Mouse (Mus musculus) T-cell, adult 2 months (primary cell): ENCODE measurements around the gene Blvra.
"Not testable (repeated sequence)": the region's sequence is repeated elsewhere in the genome, so short reads cannot be mapped to it uniquely, and the experiment has no call there.

Experiments used
- DNase-seq: peaks from one replicate; pipeline ENCODE4 v3.0.0; 2022; ENCODE audit warnings: low spot score

The Blvra gene

DNA sequence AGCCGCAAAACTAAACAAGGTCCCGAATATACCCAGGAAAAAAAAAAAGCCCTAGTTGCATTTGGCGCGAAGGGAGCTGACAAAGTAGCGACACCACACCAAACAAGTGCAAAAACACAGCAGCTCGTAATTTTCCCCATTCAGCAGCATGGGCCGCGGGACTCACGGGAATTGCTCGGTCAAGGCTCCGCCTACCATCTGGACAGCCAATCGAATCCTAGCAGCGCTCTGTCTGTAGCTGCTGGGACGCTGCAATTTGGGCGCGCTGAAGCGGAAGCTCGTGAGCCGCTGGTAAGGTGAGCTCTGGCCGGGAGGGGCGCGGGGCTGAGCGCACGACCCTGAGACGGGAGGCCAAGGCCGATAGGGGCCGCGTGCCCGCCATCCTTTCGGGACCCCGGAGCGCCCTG is at the start of gene Blvra:
Gene Blvra (plus strand): TSS at position 231 of the 407 bp plus-strand sequence.
- DNase-seq: peak; percentile 87

DNA sequence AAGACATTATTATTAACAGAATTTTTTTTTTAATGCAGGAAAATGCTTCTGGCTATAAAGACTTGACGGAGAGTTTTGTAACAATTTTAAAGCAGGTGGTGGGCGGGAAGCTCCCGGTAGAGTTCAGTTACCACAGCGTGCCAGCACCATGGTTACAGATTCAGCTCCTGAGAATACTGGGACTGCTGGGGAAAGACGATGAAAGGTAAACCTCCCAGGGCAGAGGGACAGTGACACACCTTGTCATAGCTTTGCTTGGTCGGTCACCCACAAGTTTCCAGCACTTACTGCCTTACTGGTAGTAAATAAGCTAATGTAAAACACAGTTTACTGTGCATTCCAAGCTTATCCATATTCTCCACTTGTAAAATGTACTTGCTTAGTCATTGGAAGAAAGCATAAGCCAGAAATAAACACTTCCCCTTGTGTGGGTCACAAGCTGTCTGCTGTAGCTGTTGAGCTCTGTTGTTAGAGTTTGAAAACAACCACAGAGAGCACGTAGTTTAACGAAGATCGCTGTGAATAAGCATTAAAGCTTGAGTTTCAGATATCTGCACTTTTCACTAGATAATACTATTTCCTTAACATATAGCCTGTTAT is 35.4 kb upstream of the Blvra start:
- DNase-seq: no peak

DNA sequence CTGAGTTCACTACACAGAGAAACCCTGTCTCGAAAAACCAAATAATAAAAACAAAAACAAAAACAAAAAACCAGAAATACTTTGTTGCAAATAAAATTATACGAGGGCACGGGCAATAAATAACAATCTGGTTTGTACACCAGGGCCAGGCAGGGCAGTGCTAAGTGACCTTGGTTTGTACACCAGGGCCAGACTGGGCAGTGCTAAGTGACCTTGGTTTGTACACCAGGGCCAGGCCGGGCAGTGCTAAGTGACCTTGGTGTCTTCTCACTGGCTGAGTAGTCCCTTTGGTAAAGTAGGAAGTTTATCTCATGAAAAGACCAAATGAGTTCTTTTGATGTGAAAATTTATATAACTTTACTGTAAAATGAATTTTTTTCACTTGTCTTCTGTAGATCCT is 33.2 kb upstream of the Blvra start:
- DNase-seq: no peak

DNA sequence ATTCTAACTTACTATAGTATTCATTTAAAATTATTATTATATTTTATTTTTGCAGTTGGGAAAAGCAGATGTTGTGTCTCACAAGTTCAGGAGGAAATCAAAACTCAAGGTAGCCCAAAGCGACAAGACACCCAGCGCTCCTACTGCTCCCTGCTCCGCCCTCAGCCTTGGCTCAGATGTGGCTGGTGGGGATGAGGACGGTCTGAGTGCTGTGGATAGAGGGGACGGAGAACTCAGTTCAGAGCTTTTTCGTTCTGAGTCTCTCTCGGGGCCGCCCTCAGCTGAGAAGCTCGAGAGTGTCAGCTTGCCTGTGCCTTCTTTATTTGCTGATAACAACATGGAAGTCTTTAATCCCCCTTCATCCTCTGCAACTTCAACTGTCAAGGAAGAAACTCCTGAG is 9.0 kb upstream of the Blvra start:
- no peak for DNase-seq

DNA sequence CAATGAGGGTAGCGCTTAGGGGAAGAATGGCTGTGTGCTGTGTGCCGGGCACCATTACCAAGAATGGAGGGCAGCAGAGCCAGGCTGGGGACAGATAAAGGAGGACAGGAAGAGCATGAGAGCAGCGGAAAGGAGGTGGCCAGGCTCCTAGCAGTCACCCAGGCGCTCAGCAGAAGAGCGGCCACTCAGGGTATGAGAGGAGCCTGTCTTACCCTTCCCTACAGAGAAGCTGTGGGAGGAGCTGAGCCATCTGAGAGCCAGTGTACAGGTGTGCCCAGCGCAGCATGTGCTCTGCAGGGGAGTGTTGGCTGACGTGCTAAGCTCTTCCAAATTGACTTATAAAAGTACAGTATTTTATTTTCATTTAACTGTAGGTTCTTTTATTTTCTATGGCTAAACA is 1.7 kb upstream of the Blvra start:
- no peak for DNase-seq

DNA sequence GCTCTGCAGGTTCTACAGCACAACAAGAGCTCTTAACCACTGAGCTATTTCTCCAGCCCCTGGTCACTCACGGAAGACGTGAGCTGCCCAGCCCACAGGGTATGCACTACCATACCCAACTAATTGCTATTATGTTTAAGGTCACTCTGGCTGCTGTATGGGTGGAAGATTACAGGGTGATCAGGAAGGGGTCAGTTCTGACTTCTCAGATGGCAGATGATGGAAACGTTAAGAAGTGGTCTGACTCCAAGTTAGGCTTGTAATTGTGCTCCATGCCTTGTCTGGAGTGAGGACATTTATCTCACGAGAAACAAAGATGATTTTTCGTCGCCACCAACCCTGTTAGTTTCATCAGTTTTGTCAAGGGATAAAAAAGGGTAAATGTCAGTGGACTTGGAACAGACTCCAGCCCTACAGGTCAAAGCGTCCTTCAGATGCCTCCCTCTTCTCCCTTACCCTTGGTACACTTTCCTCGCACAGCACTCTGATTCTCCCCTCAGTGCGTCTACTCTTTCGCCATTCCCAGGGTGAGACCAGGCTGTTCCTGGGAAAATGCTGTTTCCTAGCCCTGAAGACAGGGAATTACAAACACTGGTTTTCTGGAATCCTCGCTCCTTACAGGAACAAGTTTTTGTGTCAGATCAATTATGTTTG is 557 bp upstream of the Blvra start:
- DNase-seq: no peak

DNA sequence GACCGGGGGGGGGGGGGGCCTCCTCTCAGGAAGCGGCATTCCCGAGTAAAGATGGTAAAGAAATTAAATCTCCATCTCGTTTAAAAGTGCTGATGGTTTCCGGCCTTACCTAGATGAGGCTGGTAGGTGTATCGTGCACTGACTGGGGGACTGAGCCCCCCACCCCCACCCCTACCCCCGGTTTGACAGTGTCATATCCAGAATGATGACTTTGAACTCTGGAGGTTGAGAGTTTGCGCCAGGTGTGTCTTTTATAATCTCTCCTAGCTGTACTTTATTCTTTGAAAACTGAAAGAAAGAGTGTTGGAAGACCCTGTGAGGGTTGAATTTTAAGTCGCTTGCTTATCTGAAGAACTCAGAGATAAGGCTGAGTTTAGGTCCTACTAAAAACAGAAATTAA is 414 bp downstream of the Blvra start:
- DNase-seq: no peak

DNA sequence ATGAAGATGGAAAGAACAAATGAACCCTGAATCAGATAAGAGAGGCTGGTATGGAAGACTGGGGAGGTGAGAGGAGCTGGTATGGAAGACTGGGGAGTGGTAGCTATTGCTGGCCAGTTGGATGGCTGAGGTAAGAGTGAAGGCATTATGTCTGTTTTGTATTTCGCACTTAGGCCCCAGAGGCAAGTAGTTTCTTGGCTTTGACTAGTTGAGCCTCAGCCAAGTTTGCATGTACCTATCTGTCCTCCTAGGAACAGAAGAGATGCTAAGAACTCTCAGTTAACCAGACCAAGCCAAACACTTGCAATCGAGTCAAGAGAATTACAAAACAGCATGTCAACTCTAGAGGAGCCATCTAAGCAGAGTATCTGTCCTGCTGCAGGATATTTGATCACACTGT is 3.7 kb downstream of the Blvra start:
- no peak for DNase-seq

DNA sequence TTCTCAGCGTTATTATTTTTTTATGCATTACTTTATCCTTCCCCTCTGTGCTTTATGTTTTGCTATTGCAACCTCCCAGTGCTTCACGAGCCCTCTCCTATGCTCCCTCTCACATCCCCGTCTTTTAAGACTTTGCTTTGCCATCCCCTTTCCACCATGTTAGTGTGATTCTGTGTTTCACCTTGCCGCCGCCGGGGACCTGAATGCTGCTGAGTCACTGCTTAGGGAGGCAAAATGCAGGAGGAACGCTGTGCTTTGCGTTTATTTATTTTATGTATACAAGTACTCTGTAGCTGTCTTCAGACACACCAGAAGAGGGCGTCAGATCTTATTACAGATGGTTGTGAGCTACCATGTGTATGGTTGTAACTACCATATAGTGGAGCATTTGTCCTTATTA is 7.1 kb downstream of the Blvra start:
- DNase-seq: no peak

DNA sequence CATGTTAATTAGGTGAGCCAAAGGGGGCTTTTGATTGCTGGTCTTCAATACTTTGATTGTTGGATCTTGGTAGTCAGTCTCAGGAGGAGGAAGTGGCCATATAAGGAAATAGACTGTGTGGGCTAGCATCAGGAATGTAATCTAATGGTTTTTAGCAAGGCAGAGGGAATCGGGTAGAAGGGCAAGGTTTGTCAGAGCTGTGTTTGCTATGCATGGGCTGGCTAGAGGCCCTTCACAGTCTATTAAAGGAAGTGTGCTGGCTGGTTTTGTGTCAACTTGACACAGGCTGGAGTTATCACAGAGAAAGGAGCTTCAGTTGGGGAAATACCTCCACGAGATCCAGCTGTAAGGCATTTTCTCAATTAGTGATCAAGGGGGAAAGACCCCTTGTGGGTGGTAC is 8.6 kb downstream of the Blvra start:
- not testable (repeated sequence) for DNase-seq

DNA sequence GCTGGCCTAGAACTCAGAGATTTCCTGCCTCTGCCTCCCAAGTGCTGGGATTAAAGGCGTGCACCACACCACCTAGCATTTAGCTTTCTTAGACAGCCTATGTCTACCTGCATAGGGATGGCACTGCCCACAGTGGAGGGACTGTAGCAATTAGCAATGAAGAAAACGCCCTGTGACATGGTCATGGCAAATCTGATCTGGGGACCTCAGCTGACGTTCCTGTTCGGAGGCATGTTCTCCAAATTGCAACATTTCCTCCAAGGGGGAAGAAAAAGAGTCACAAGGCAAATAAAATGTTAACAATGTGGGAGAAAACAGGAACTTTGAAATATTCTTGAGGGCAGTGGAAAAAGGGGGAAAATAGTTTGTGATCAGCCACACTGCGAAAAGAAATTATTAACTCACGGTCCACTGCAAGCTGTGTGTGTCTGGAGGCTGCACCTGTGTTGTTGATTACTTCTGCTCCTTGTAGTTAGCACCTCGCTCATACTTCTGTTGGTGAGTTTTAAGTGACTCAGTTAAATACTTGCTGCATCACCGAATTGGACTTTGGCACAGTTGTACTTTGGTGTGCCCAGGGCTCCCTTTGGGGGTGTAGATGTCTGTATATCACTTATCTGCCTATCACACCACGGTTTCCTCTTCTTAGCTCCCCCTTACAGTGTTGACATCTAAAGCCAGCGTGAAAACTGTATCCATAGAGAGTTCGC is 9.6 kb downstream of the Blvra start:
- DNase-seq: no peak

DNA sequence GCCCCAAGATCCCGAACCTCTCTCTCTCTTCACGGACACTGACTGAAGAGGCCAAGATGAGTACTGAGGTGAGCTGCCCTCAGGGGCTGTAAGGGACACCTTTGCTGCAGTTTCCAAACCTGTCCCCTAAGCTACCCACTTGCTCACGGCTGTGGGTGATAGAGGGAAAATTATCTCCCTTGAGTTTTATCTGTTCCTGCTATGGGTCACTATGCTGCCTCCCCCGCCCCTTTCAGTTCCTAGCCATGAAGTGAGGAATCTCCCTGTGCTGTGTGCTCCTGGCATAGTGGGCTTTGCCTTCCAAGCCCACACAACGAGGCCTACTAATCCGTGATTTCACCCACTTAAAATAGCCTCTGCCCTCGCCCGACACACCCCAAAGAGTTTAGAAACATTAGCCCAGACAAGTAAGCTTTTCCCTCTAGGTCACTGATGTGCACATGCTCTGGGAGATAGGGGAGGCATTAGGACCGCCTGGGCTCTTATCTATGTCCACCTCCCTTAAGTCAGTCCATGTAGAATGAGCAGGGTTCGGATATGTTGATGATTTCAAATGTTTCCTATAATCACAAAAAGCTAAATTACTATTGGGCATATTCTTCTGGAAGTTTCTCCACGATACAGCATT is 10.2 kb downstream of the Blvra start:
- no peak for DNase-seq

DNA sequence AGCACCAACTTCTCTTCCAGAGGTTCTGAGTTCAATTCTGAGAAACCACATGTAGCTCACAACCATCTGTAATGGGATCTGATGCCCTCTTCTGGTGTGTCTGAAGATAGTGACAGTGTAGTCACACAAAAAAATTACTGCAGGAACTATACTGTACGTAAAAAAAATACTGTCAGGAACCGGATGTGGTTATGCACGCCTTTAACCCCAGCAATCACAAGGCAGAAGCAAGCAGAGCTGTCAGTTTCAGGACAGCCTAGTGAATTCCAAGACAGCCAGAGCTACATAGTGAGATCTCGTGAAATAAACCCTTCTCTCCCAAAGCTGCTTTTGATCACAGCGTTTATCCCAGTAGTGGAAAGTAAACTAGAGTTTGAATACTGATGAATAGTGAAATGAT is 15.8 kb downstream of the Blvra start:
- peak; percentile 46 for DNase-seq

DNA sequence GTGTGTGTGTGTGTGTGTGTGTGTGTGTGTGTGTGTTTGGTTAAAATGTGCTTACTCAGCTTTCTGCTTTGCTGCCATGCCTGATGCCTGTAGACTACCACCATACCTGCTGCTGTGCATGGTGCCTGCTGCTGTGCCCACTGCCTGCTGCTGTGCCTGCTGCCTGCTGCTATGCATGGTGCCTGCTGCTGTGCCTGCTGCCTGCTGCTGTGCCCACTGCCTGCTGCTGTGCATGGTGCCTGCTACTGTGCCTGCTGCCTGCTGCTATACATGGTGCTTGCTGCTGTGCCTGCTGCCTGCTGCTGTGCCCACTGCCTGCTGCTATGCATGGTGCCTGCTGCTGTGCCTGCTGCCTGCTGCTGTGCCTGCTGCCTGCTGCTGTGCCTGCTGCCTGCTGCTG is 19.7 kb downstream of the Blvra start:
- DNase-seq: not testable (repeated sequence)

DNA sequence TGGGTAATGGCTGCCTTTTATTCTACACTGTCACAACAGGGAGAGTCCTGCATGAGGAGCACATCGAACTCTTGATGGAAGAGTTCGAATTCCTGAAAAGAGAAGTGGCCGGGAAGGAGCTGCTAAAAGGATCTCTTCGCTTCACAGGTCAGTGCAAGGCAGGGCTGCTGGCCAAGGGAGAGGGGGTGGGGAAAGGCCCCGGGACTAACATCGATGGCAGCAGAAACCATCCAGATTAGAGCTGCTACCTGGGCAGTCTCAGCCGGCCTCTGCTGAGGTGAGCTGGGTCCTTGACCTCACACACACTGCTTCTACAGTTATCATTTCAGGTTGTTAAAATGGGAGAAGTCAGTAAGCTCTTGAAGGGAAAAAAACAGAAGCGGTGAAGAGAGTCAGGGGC is 21.5 kb downstream of the Blvra start:
- no peak for DNase-seq

DNA sequence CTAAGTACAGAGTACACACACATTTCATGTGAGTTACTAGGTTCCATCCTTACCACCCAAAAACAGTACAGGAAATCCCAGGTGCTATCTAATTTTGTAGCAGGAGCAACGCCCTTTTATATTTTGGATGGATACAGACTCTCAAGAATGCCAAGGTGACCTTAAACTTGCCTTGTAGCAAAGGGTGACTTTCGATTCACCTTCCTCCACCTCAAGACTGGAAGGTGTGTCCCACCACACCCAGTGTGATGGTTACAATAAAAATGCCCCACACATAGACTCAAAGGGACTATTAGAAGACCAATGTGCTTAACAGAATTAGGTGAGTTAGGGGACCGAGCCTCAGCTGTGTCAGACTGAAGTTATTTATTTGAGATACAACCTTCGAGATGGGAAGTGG is 38.5 kb downstream of the Blvra start:
- DNase-seq: no peak

DNA sequence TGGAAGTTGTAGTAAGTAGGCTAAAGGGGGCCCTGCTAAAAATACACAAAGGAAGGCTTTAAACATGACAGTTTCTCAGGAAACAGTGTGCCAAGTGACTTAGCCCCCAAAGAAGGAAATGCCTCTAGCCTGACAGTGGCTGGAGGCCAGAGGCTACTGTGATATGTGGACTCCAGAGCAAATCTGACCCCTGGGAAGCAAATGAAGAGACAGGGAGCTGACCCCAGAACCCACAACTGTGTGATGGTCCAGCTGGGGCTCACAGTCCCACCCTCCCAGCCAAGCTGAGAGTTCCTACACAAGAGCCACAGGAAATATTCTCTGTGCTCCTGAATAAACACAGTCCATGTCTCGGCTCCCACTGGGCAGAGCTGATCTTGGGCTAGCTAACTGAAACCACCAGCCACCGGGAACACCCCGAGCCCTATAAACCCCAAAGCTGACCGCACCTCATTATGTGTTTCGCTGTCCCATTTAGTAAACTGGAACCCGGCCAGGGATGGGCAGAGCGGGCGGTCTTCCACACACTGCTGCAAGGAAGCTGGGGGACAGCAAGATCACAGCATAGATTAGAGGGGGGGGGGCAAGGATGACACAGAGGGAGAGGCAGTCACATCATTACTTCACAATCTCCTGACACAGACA is 51.2 kb downstream of the Blvra start:
- DNase-seq: no peak

DNA sequence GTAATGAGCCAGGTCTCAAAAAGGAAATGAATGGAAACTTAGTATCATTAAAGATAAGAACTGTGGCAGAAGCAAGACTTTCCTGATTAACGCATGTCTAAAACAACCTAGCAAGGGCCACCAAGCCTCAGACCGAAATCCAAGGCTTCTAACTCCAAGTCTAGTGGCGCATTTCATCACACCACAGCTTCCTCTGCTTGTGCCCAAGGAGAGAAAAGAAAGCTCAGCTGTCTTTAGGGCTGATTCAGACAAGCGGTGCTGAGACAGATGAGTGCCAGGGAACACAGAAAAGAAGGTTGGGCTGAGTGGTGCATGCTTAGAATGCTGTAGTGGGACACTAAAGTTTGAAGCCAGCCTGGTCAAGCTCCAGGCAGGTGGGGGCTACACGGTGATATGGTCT is 58.5 kb downstream of the Blvra start:
- no peak for DNase-seq

DNA sequence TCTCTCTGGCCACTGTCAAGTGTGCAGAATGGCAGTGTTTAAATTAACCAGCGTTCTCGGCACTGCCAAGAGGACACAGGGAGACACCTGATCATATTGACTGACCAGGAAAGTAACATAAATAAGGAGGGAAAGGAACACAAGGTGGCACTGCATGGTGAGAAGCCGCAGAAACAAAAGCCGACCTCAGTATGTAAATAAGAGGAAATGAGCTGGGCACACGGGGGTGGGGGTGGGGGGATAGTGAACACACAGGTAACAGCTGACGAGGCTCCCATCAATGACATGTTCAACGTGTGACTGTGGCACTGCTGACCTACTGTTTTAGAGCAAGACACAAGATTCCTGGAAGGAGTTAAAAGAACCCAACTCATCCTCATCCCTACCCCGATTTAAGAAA is 60.9 kb downstream of the Blvra start:
- DNase-seq: no peak

DNA sequence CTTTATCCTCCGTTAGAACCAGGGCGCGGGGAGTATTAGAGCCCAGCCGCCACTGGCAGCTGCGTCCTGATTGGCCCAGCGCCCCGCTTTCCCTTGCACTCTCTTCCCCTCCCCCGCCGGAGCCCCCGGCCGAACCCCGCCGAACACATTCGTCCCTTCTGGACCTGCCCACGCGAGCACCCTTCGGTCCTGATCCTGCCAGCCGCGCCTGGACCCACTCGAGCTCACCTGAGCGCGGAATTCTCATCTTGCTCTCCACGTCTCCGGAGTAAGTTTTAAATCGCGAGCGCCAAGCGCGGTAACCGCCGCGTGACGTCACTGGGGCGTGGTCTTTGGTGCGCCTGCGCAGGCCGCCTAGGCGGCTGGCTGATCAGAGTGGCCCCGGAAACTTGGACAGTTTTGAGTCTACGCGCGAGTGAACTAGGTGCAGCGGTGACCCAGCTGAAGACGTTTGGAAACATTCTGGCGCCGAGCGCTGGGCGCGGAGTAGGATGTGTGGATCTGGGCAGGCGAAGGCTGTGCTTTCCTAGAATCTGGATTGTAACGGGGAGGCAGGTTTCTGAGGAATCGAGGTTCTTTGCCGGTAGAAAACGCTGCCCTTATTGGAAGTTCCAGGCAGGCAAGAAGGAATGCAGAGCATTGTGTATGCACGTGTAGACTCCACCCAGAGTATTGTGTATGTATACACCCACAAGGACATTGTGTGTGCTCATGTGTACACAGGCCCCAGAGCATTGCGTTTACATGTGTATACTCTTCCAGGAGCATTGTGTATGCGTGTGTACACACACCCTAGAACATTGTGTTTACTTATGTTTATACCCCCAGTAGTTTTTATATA is 63.4 kb downstream of the Blvra start, which contains the start of gene Ncaph:
Gene Ncaph (minus strand): TSS at position 334 of the 841 bp plus-strand sequence.
- DNase-seq: peak; percentile 93

DNA sequence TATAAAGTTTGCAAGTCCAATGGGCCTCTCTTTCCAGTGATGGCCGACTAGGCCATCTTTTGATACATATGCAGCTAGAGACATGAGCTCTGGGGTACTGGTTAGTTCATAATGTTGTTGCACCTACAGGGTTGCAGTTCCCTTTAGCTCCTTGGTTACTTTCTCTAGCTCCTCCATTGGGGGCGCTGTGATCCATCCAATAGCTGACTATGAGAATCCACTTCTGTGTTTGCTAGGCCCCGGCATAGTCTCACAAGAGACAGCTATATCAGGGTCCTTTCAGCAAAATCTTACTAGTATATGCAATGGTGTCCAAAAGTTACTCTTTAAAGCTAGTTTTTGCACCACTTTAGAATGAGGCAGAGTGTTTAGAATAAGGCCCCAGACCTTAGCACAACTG is 64.8 kb downstream of the Blvra start:
- DNase-seq: peak; percentile 41

DNA sequence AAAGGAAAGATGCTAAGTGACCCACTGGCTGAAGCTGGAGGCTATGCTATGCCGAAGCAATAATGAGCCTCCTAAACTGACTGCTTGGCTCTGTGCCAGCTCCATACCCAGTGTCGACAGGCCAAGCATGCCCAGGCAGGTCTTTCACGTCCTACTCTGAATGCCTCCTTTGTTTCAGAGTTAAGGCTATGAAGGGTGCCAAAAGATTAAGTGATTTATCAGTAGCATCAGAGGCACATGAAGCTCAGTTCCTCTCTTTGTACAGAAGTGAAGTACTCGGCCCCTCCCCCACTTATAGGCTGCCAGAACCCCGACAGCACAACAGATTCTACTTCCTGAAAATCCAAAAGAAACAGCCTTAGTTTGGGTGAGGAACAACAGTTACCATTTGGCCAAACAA is 66.5 kb downstream of the Blvra start:
- DNase-seq: no peak
